Mouse (Mus musculus): ENCODE data around the gene Dtx2.

Dtx2 gene

DNA sequence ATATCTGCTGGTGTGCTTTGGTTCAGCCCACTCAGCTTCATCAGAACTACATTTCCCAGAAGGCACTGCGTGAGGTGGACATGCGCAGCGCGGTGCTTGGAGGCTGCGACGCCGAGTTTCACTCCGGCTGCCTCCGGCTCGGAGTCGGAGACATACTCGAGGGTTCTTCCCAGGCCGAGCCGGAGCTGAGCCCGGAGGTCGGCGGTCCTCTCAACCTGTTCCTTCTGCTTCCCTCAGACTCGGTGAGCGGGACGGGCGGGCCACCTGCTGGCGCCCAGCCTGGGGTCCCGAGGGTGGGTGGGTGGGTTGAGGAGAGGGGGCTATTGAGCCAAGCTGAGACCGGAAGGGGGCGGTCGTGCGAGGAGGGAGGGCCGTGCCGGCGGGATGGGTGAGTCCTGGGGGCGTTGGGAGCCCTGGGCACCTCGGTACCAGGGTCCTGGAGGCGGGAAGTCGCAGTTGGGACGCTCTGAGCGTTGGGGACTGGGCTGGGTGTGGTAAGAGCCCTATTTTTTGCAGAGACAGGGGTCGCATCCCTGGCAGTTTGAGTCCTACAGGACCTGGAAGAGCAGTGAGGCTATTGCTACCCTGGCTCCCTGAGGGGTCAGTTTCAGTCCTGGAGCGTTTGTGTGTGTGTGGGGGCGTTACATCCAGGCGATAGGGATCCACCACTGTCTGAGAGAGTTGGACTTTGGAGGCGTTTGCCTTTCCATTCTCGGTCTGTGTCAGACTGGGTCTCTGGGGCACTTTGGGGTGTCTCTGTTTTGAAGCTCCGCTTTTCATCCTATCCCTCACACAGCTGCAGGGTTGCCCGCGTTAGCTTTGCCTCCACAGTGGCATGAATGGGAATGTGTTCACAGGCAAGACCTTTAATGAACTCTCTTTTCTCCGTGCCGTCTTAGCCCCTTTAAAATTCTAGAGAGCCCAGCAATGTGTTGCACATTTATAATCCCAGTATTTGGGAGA, at the start of gene Dtx2:
TSS of gene Dtx2 (plus strand) at position 76 of the 963 bp plus-strand sequence.
- peak; percentile 98 for DNase-seq (ENCODE audit: low spot score)

- DNase-seq (ENCODE audit: low spot score) = peak; percentile 87
Observed at GRCm38 (mm10) chr5:135945916-135946408, 48.6 kb upstream of the Dtx2 start.

DNA sequence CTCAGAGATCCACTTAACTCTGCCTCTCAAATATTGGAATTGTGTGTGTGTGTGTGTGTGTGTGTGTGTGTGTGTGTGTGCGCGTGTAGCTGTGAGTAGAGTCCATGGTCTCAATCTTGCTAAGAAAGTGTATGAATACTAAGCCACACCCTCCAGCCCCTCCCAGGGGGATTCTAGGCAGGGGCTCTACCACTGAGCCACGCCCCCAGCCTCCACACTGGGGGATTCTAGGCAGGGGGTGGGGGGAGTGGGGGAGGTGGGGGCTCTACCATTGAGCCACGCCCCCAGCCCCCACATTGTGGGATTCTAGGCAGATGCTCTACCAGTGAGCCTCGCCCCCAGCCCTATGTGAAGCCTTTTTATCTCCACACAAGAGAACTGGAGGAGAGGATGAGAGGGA, 48.0 kb upstream of the Dtx2 start:
- no peak for DNase-seq (ENCODE audit: low spot score)

- peak; percentile 70 for DNase-seq (ENCODE audit: low spot score)
Observed at GRCm38 (mm10) chr5:135950710-135951412, 43.7 kb upstream of the Dtx2 start.

GRCm38 (mm10) chr5:135951660-135952059, 42.9 kb upstream of the Dtx2 start:
- DNase-seq (ENCODE audit: low spot score) = no peak

- no peak for DNase-seq (ENCODE audit: low spot score)
Observed at GRCm38 (mm10) chr5:135952830-135953229, 41.8 kb upstream of the Dtx2 start.

GRCm38 (mm10) chr5:135956300-135957206, 38.0 kb upstream of the Dtx2 start:
- DNase-seq (ENCODE audit: low spot score) = no peak

DNA sequence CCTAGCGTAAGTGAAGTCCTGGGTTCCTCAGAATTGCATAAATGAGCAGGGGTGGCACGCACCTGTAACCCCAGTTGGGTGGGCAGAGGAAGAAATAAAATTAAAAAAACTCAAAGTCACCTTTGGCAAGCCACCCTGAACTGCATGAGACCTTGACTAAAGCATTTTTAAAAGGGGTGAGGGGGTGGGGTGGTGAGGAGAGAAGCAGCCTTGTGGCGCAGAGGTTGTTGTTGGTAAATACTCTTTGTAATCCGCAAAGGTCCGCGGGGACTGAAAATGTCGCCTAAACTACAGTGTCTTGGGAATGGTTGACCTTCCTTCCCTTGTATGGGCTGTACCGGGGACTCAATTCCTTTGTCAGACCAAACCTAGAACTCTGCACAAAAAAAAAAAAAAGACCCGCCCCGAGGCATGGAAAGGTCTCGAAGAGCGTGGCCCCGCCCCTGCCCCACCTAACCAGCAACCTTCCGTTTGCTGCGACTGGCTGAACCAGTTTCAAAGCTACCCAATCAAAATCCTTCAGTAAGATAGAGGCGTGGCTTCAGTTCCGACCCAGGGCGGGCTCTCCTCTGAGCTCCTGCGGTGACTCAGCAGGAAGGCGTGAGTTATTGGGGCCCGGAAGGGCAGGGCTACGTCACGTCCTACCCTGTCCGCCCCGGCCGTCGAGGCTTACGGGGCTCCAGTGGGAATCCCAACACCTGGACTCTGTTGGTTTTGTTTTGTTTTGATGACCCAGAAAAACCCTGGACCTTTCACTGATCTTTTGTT, 37.2 kb upstream of the Dtx2 start:
- no peak for DNase-seq (ENCODE audit: low spot score)

GRCm38 (mm10) chr5:135958367-135958766, 36.2 kb upstream of the Dtx2 start:
- DNase-seq (ENCODE audit: low spot score) = no peak

GRCm38 (mm10) chr5:135959911-135960310, 34.7 kb upstream of the Dtx2 start:
- peak; percentile 81 for DNase-seq (ENCODE audit: low spot score)

GRCm38 (mm10) chr5:135960909-135961635, 33.5 kb upstream of the Dtx2 start:
- no peak for DNase-seq (ENCODE audit: low spot score)

DNA sequence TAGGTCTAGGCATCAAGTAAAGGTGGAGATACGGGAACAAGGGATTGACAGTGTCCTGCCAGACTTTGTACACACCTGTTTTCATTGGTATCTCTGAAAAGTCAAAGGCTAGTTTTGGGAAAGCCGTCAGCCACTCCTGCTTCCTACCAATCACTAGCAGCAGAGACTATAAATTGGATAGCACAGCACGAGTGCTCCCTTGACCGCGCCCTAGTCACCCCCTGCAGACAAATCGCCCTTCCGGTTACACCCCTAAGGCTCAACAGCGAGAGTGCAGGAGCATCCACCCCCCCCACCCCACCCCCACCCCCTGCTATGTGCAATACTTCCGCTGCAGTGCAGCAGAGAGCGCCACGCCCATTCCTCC, 32.5 kb upstream of the Dtx2 start:
- no peak for DNase-seq (ENCODE audit: low spot score)

- DNase-seq (ENCODE audit: low spot score) = peak; percentile 100
Observed at GRCm38 (mm10) chr5:135962492-135963279, 31.9 kb upstream of the Dtx2 start.

- DNase-seq (ENCODE audit: low spot score) = no peak
Observed at GRCm38 (mm10) chr5:135963280-135963627, 31.3 kb upstream of the Dtx2 start.

DNA sequence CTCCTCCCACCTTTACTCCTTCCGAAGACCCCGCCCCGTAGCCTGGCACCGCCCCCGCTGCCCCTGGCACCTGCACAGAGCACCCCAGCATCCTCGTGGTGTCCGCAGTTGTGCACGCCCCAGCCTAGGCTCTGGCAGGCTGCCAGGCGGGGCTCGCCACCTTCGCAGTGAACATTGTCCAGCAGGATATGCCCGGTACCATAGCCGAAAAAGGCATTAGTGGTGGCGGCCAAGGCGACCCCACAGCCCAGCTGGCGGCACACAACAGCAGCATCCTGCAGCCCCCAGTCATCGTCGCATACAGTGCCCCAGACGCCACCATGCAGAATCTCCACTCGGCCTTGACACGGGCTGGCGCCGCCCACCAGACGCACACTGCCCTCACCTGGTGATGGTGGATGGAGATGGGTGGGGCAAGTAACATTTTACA, 29.1 kb upstream of the Dtx2 start:
- DNase-seq (ENCODE audit: low spot score) = peak; percentile 76

- DNase-seq (ENCODE audit: low spot score) = peak; percentile 43
Observed at GRCm38 (mm10) chr5:135966866-135967265, 27.7 kb upstream of the Dtx2 start.

GRCm38 (mm10) chr5:135968781-135969180, 25.8 kb upstream of the Dtx2 start:
- DNase-seq (ENCODE audit: low spot score) = peak; percentile 64

GRCm38 (mm10) chr5:135970247-135970646, 24.4 kb upstream of the Dtx2 start:
- no peak for DNase-seq (ENCODE audit: low spot score)

GRCm38 (mm10) chr5:135971876-135972275, 22.7 kb upstream of the Dtx2 start:
- DNase-seq (ENCODE audit: low spot score) = no peak

GRCm38 (mm10) chr5:135974365-135974764, 20.2 kb upstream of the Dtx2 start, which contains the start of gene Ssc4d:
Ssc4d (minus strand) TSS chr5:135974531.
- no peak for DNase-seq (ENCODE audit: low spot score)

Measured in MN1 (cell line).